Mouse (Mus musculus): ENCODE measurements at regions not wholly inside any gene's neighbourhood (a gene's known extent, or its start where the extent isn't known, plus 50 kb on each side); places are given as distances from the start of the nearest gene placed in this dataset.
A peak's percentile ranks its signal among the peaks of the same experiment; 100 is the strongest.

DNA sequence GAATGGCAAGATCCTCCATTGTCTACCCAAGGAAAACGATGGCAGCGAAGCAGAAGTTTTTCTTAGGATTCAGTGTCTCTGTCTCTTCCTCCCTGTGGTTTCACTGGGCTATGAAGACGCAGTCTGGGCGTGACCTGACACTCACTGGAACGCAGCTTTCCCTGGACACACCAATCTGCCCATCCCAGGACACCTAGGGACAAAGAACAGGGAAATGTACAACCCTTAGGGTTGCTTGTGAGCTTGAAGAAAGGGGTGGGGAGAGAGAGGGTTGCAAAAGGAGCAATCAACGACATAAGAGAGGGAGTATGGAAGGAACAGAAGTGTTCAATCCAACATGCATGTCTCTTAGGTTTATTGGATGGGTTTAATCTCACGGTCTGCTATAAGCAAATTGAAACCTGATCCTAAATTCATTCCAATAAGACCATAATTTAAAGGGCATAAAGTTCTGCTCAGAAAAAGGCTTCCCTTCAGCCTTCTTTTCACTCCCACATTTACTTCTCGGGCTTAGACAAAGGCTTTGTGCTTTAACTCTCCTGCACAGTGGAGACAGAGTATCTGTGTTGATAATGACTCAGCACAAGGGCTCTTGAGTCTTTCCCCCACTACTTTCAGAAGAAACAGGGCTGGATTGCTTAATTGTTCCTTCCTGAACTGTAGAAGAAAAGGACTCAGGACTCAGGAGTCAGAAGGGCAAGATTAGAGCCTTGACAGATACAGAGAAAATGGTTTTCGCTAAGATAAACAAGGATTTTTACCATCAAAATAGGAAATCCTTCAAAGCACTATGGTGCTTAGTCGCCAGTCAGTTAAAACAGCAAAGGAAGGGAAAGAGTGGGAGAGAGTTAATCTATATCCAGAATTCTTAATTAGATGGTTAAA, 147.3 kb upstream of the Cited2 start:
- Histone ChIP-seq H3K36me3 (ENCODE audit: control insufficient read depth, insufficient read depth, low read length) (peaks cover 2% of the 10 kb centered on the region; the same call in 1 of the 2 replicates), H3K27me3 (ENCODE audit: control insufficient read depth, insufficient read depth, low read length) (no peaks in the 10 kb centered on the region), H3K4me1 (ENCODE audit: control insufficient read depth, insufficient read depth, low read length) (peaks cover 5% of the 10 kb centered on the region), H3K4me3 (no peak overlapping the region), H3K79me2 (replicated peaks; ENCODE audit: control insufficient read depth, insufficient read depth, low read length) (no peaks in the 10 kb centered on the region), H3K9ac (ENCODE audit: low read depth, low read length) (no peak overlapping the region), H3K27ac (peak overlapping the region; percentile 7; the same call in 1 of the 2 replicates)
- no peak for DNase-seq
- intact Hi-C loops (cut with DNase I) = no loop called here
- WGBS = 59% methylated on average over 10 of the region's 10 CpGs
- no peak for TF ChIP-seq EP300 (IDR thresholded peaks at IDR 0.05; ENCODE audit: insufficient read depth, low read depth, low read length)
- no peak for TF ChIP-seq CTCF (IDR thresholded peaks at IDR 0.05)

DNA sequence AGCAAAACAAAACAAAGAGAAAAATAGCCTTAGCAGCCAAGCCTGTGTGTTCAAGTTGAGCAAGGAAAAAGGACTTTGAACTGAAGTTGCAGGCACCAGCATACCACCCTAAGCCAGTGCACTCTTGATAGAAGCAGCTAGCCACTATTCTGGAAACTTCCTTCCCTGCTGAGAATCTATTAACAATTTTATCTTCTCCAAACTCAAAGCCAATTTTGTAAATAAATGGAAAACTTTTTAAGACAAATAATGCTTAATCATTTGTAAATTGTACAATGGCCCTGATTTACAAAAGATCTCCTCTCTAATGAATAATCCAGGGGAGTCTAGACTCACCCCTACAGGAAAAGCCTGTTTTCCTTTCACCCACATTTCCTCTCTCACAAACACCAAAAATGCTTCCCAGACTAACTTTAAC, 146.7 kb upstream of the Cited2 start:
- no peak for TF ChIP-seq EP300 (IDR thresholded peaks at IDR 0.05; ENCODE audit: insufficient read depth, low read depth, low read length)
- no peak for TF ChIP-seq POLR2A (IDR thresholded peaks at IDR 0.05; ENCODE audit: insufficient read depth, low read depth, low read length)
- no peak for TF ChIP-seq CTCF (IDR thresholded peaks at IDR 0.05)
- Histone ChIP-seq H3K27me3 (ENCODE audit: control insufficient read depth, insufficient read depth, low read length) (no peaks in the 10 kb centered on the region), H3K4me1 (ENCODE audit: control insufficient read depth, insufficient read depth, low read length) (peaks cover 5% of the 10 kb centered on the region), H3K79me2 (replicated peaks; ENCODE audit: control insufficient read depth, insufficient read depth, low read length) (no peaks in the 10 kb centered on the region), H3K9ac (ENCODE audit: low read depth, low read length) (no peak overlapping the region), H3K27ac (peak overlapping the region; percentile 7; the same call in 1 of the 2 replicates), H3K36me3 (ENCODE audit: control insufficient read depth, insufficient read depth, low read length) (peaks cover 2% of the 10 kb centered on the region; the same call in 1 of the 2 replicates), H3K4me3 (no peak overlapping the region)
- DNase-seq = no peak
- intact Hi-C loops (cut with DNase I) = no loop called here

DNA sequence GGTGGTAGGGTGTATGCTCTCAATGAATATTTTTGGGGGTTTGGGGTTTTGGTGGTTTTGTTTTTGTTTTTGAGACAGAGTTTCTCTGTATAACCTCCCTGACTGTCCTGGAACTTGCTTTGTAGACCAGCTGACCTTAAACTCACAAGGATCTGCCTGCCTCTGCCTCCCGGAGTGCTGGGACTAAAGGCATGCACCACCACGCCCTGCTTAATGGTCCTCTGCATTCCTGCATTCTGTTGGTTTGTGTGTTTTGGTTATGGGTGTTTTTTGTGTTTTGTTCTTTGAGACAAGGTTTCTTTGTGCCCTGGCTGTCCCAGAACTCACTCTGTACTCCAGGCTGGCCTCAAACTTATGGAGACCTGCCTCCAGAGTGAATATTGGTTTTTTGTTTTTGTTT, 143.6 kb upstream of the Cited2 start:
- Histone ChIP-seq H3K4me3 (no peak overlapping the region), H3K36me3 (ENCODE audit: control insufficient read depth, insufficient read depth, low read length) (peaks cover 2% of the 10 kb centered on the region; the same call in 1 of the 2 replicates), H3K9ac (ENCODE audit: low read depth, low read length) (no peak overlapping the region), H3K4me1 (ENCODE audit: control insufficient read depth, insufficient read depth, low read length) (peaks cover 5% of the 10 kb centered on the region), H3K27me3 (ENCODE audit: control insufficient read depth, insufficient read depth, low read length) (no peaks in the 10 kb centered on the region), H3K27ac (no peak overlapping the region), H3K79me2 (replicated peaks; ENCODE audit: control insufficient read depth, insufficient read depth, low read length) (no peaks in the 10 kb centered on the region)
- intact Hi-C loops (cut with DNase I) = no loop called here
- DNase-seq = no peak
- 96% methylated on average over 2 of the region's 2 CpGs for WGBS
- TF ChIP-seq EP300 (IDR thresholded peaks at IDR 0.05; ENCODE audit: insufficient read depth, low read depth, low read length) (no peak), CTCF (IDR thresholded peaks at IDR 0.05) (no peak), POLR2A (IDR thresholded peaks at IDR 0.05; ENCODE audit: insufficient read depth, low read depth, low read length) (no peak)

DNA sequence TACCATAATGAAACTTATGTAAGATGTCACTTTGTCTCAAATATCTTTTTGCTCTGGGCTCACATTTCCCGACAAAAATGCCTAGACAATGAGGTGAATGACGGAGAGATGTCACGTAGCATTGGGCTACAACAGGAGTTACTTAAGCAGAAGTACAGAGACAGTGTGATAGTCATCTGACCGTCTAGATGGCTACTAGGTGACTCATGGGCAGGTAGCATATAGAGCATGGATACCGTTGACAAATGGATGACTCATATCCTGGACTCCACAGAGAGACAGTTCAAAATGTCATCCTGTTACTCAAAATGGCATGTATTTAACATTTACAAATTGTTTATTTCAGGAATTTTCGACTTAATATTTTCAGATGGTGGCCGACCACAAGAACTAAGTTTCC, 138.2 kb upstream of the Cited2 start:
- TF ChIP-seq EP300 (IDR thresholded peaks at IDR 0.05; ENCODE audit: insufficient read depth, low read depth, low read length) (no peak), POLR2A (IDR thresholded peaks at IDR 0.05; ENCODE audit: insufficient read depth, low read depth, low read length) (no peak), CTCF (IDR thresholded peaks at IDR 0.05) (no peak)
- Histone ChIP-seq H3K36me3 (ENCODE audit: control insufficient read depth, insufficient read depth, low read length) (no peaks in the 10 kb centered on the region), H3K9ac (ENCODE audit: low read depth, low read length) (no peak overlapping the region), H3K79me2 (replicated peaks; ENCODE audit: control insufficient read depth, insufficient read depth, low read length) (no peaks in the 10 kb centered on the region), H3K27me3 (ENCODE audit: control insufficient read depth, insufficient read depth, low read length) (no peaks in the 10 kb centered on the region), H3K27ac (no peak overlapping the region), H3K4me3 (no peak overlapping the region), H3K4me1 (ENCODE audit: control insufficient read depth, insufficient read depth, low read length) (no peaks in the 10 kb centered on the region)
- intact Hi-C loops (cut with DNase I) = no loop called here
- no peak for DNase-seq
- 73% methylated on average over 7 of the region's 7 CpGs for WGBS

DNA sequence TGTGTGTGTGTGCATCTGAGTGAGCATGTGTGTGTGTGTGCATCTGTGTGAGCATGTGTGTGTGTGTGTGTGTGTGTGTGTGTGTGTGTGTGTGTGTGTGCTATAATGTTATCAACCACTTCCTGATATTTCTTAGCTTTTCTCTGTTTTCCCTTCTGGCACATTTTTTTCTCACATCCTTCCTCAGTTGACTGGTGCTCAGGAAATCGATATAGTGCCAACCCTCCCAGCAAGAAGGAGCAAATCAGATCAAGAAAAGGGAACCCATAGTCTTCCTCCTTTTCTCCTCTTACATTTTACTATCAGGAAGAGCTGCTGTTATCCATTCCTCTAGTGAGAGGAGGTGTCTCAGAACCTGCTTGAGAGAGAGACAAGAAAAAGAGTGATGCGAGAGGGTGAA, 136.1 kb upstream of the Cited2 start:
- Histone ChIP-seq H3K4me1 (ENCODE audit: control insufficient read depth, insufficient read depth, low read length) (no peaks in the 10 kb centered on the region), H3K79me2 (replicated peaks; ENCODE audit: control insufficient read depth, insufficient read depth, low read length) (no peaks in the 10 kb centered on the region), H3K9ac (ENCODE audit: low read depth, low read length) (no peak overlapping the region), H3K4me3 (no peak overlapping the region), H3K27ac (no peak overlapping the region), H3K36me3 (ENCODE audit: control insufficient read depth, insufficient read depth, low read length) (no peaks in the 10 kb centered on the region), H3K27me3 (ENCODE audit: control insufficient read depth, insufficient read depth, low read length) (no peaks in the 10 kb centered on the region)
- TF ChIP-seq CTCF (IDR thresholded peaks at IDR 0.05) = no peak
- no peak for TF ChIP-seq EP300 (IDR thresholded peaks at IDR 0.05; ENCODE audit: insufficient read depth, low read depth, low read length)
- no peak for TF ChIP-seq POLR2A (IDR thresholded peaks at IDR 0.05; ENCODE audit: insufficient read depth, low read depth, low read length)
- WGBS = 69% methylated on average over 2 of the region's 2 CpGs
- intact Hi-C loops (cut with DNase I) = no loop called here
- DNase-seq = no peak

DNA sequence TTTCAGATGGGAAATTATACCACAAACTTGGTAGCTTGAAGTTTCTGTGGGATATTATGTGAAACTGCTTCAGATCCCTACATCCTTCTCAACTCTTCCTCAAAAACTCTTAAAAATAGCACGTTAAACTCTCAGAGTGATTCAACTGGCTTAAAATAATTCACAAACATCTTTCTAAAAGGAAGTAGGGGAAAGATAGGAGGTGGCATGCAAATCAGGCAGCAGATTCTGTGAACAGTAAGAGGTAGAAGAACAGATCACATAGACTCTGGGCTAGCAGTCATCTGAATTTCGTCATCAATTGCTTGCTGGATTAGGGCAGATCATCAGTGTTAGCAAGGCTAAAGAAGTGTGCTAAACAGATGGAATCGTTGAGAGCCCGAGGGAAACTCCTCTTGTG, 133.9 kb upstream of the Cited2 start:
- no peaks in the 10 kb centered on the region for H3K27me3 ChIP-seq (ENCODE audit: control insufficient read depth, insufficient read depth, low read length)
- no peaks in the 10 kb centered on the region for H3K36me3 ChIP-seq (ENCODE audit: control insufficient read depth, insufficient read depth, low read length)
- no peaks in the 10 kb centered on the region for H3K4me1 ChIP-seq (ENCODE audit: control insufficient read depth, insufficient read depth, low read length)
- no peak for DNase-seq
- no peak overlapping the region for H3K9ac ChIP-seq (ENCODE audit: low read depth, low read length)
- no peak for TF ChIP-seq EP300 (IDR thresholded peaks at IDR 0.05; ENCODE audit: insufficient read depth, low read depth, low read length)
- TF ChIP-seq POLR2A (IDR thresholded peaks at IDR 0.05; ENCODE audit: insufficient read depth, low read depth, low read length) = no peak
- TF ChIP-seq CTCF (IDR thresholded peaks at IDR 0.05) = no peak
- no peak overlapping the region for H3K4me3 ChIP-seq
- intact Hi-C loops (cut with DNase I) = no loop called here
- H3K27ac ChIP-seq = no peak overlapping the region
- 54% methylated on average over 4 of the region's 4 CpGs for WGBS
- no peaks in the 10 kb centered on the region for H3K79me2 ChIP-seq (replicated peaks; ENCODE audit: control insufficient read depth, insufficient read depth, low read length)

Data from heart, adult 2 months (tissue).